Mouse (Mus musculus): ENCODE measurements at regions not wholly inside any gene's neighbourhood (a gene's known extent, or its start where the extent isn't known, plus 50 kb on each side); places are given as distances from the start of the nearest gene placed in this dataset.

GRCm38 (mm10) chr8:44696066-44696853, 239.0 kb upstream of the Fat1 start:
- 56% methylated on average over 9 of the region's 9 CpGs for WGBS
- ATAC-seq (ENCODE audit: low FRiP score) (peak; percentile 63), DNase-seq (ENCODE audit: low spot score, missing footprints) (no peak)
- no peaks in the 10 kb centered on the region for H3K27me3 ChIP-seq (ENCODE audit: control insufficient read depth, insufficient read depth, low read length)
- no peaks in the 10 kb centered on the region for H3K4me1 ChIP-seq (ENCODE audit: control insufficient read depth, insufficient read depth, low read length)
- no peak overlapping the region for H3K4me2 ChIP-seq
- H3K9ac ChIP-seq (ENCODE audit: low read length) = no peak overlapping the region
- H3K9me3 ChIP-seq (ENCODE audit: control insufficient read depth, low read length) = no peaks in the 10 kb centered on the region
- no peak overlapping the region for H3K4me3 ChIP-seq (ENCODE audit: low read depth, low read length)
- no peak overlapping the region for H3K27ac ChIP-seq (ENCODE audit: low read depth, low read length)
- H3K36me3 ChIP-seq (ENCODE audit: control insufficient read depth, insufficient read depth, low read length) = no peaks in the 10 kb centered on the region

- no peaks in the 10 kb centered on the region for H3K4me1 ChIP-seq (ENCODE audit: control insufficient read depth, insufficient read depth, low read length)
- H3K27ac ChIP-seq (ENCODE audit: low read depth, low read length) = no peak overlapping the region
- H3K4me2 ChIP-seq = no peak overlapping the region
- DNase-seq (ENCODE audit: low spot score, missing footprints) = no peak
- H3K9me3 ChIP-seq (ENCODE audit: control insufficient read depth, low read length) = no peaks in the 10 kb centered on the region
- no peaks in the 10 kb centered on the region for H3K36me3 ChIP-seq (ENCODE audit: control insufficient read depth, insufficient read depth, low read length)
- no peak overlapping the region for H3K4me3 ChIP-seq (ENCODE audit: low read depth, low read length)
- H3K9ac ChIP-seq (ENCODE audit: low read length) = no peak overlapping the region
- WGBS = 90% methylated on average over 18 of the region's 18 CpGs
- H3K27me3 ChIP-seq (ENCODE audit: control insufficient read depth, insufficient read depth, low read length) = no peaks in the 10 kb centered on the region
- ATAC-seq (ENCODE audit: low FRiP score) = no peak
These were observed 235.7 kb upstream of the Fat1 start for GRCm38 (mm10) chr8:44699384-44700105.

GRCm38 (mm10) chr8:44704595-44705265, 230.5 kb upstream of the Fat1 start:
- Histone ChIP-seq H3K4me1 (ENCODE audit: control insufficient read depth, insufficient read depth, low read length) (no peaks in the 10 kb centered on the region), H3K36me3 (ENCODE audit: control insufficient read depth, insufficient read depth, low read length) (no peaks in the 10 kb centered on the region), H3K9ac (ENCODE audit: low read length) (no peak overlapping the region), H3K27ac (ENCODE audit: low read depth, low read length) (no peak overlapping the region), H3K4me2 (no peak overlapping the region), H3K4me3 (ENCODE audit: low read depth, low read length) (no peak overlapping the region), H3K27me3 (ENCODE audit: control insufficient read depth, insufficient read depth, low read length) (no peaks in the 10 kb centered on the region), H3K9me3 (ENCODE audit: control insufficient read depth, low read length) (no peaks in the 10 kb centered on the region)
- DNase-seq (ENCODE audit: low spot score, missing footprints) = peak; percentile 39
- ATAC-seq (ENCODE audit: low FRiP score) = no peak
- 79% methylated on average over 9 of the region's 9 CpGs for WGBS

- no peak overlapping the region for H3K27ac ChIP-seq (ENCODE audit: low read depth, low read length)
- DNase-seq (ENCODE audit: low spot score, missing footprints) = no peak
- H3K9me3 ChIP-seq (ENCODE audit: control insufficient read depth, low read length) = no peaks in the 10 kb centered on the region
- H3K4me3 ChIP-seq (ENCODE audit: low read depth, low read length) = no peak overlapping the region
- H3K4me2 ChIP-seq = no peak overlapping the region
- H3K36me3 ChIP-seq (ENCODE audit: control insufficient read depth, insufficient read depth, low read length) = no peaks in the 10 kb centered on the region
- no peaks in the 10 kb centered on the region for H3K4me1 ChIP-seq (ENCODE audit: control insufficient read depth, insufficient read depth, low read length)
- ATAC-seq (ENCODE audit: low FRiP score) = no peak
- H3K27me3 ChIP-seq (ENCODE audit: control insufficient read depth, insufficient read depth, low read length) = no peaks in the 10 kb centered on the region
- H3K9ac ChIP-seq (ENCODE audit: low read length) = no peak overlapping the region
- WGBS = 87% methylated on average over 7 of the region's 7 CpGs
These were observed 226.5 kb upstream of the Fat1 start for GRCm38 (mm10) chr8:44708659-44709170.

GRCm38 (mm10) chr8:44709171-44709940, 225.9 kb upstream of the Fat1 start:
- 88% methylated on average over 6 of the region's 6 CpGs for WGBS
- ATAC-seq (ENCODE audit: low FRiP score) = no peak
- no peaks in the 10 kb centered on the region for H3K4me1 ChIP-seq (ENCODE audit: control insufficient read depth, insufficient read depth, low read length)
- peak; percentile 57 for DNase-seq (ENCODE audit: low spot score, missing footprints)
- H3K4me3 ChIP-seq (ENCODE audit: low read depth, low read length) = no peak overlapping the region
- H3K9me3 ChIP-seq (ENCODE audit: control insufficient read depth, low read length) = no peaks in the 10 kb centered on the region
- no peak overlapping the region for H3K27ac ChIP-seq (ENCODE audit: low read depth, low read length)
- no peak overlapping the region for H3K4me2 ChIP-seq
- no peak overlapping the region for H3K9ac ChIP-seq (ENCODE audit: low read length)
- H3K36me3 ChIP-seq (ENCODE audit: control insufficient read depth, insufficient read depth, low read length) = no peaks in the 10 kb centered on the region
- no peaks in the 10 kb centered on the region for H3K27me3 ChIP-seq (ENCODE audit: control insufficient read depth, insufficient read depth, low read length)

- Histone ChIP-seq H3K27ac (ENCODE audit: low read depth, low read length) (no peak overlapping the region), H3K9me3 (ENCODE audit: control insufficient read depth, low read length) (no peaks in the 10 kb centered on the region), H3K4me3 (ENCODE audit: low read depth, low read length) (no peak overlapping the region), H3K4me1 (ENCODE audit: control insufficient read depth, insufficient read depth, low read length) (no peaks in the 10 kb centered on the region), H3K4me2 (no peak overlapping the region), H3K36me3 (ENCODE audit: control insufficient read depth, insufficient read depth, low read length) (no peaks in the 10 kb centered on the region), H3K27me3 (ENCODE audit: control insufficient read depth, insufficient read depth, low read length) (no peaks in the 10 kb centered on the region), H3K9ac (ENCODE audit: low read length) (no peak overlapping the region)
- ATAC-seq (ENCODE audit: low FRiP score) (peak; percentile 27; the same call in 1 of the 2 replicates), DNase-seq (ENCODE audit: low spot score, missing footprints) (no peak)
- WGBS = 82% methylated on average over 10 of the region's 10 CpGs
These were observed 200.7 kb upstream of the Fat1 start for GRCm38 (mm10) chr8:44734577-44734976.

GRCm38 (mm10) chr8:44735801-44736200, 199.4 kb upstream of the Fat1 start:
- H3K9ac ChIP-seq (ENCODE audit: low read length) = no peak overlapping the region
- 90% methylated on average over 5 of the region's 5 CpGs for WGBS

GRCm38 (mm10) chr8:44743353-44743752, 191.9 kb upstream of the Fat1 start:
- Histone ChIP-seq H3K36me3 (ENCODE audit: control insufficient read depth, insufficient read depth, low read length) (no peaks in the 10 kb centered on the region), H3K9ac (ENCODE audit: low read length) (no peak overlapping the region), H3K27me3 (ENCODE audit: control insufficient read depth, insufficient read depth, low read length) (no peaks in the 10 kb centered on the region), H3K4me2 (no peak overlapping the region), H3K9me3 (ENCODE audit: control insufficient read depth, low read length) (no peaks in the 10 kb centered on the region), H3K4me3 (ENCODE audit: low read depth, low read length) (no peak overlapping the region), H3K4me1 (ENCODE audit: control insufficient read depth, insufficient read depth, low read length) (no peaks in the 10 kb centered on the region), H3K27ac (ENCODE audit: low read depth, low read length) (no peak overlapping the region)
- no peak for DNase-seq (ENCODE audit: low spot score, missing footprints)
- 82% methylated on average over 2 of the region's 2 CpGs for WGBS
- no peak for ATAC-seq (ENCODE audit: low FRiP score)

More at GRCm38 (mm10) chr8:44735801-44736200, 199.4 kb upstream of the Fat1 start:
- Histone ChIP-seq H3K4me2 (no peak overlapping the region), H3K4me3 (ENCODE audit: low read depth, low read length) (no peak overlapping the region), H3K36me3 (ENCODE audit: control insufficient read depth, insufficient read depth, low read length) (no peaks in the 10 kb centered on the region), H3K9me3 (ENCODE audit: control insufficient read depth, low read length) (no peaks in the 10 kb centered on the region), H3K27me3 (ENCODE audit: control insufficient read depth, insufficient read depth, low read length) (no peaks in the 10 kb centered on the region), H3K4me1 (ENCODE audit: control insufficient read depth, insufficient read depth, low read length) (no peaks in the 10 kb centered on the region), H3K27ac (ENCODE audit: low read depth, low read length) (no peak overlapping the region)
- ATAC-seq (ENCODE audit: low FRiP score) (no peak), DNase-seq (ENCODE audit: low spot score, missing footprints) (no peak)

Measured in midbrain, embryonic 11.5 days (tissue).